Mouse (Mus musculus) kidney, embryonic 14.5 days (tissue): ENCODE measurements around the gene Smpdl3b. TPM values are rescaled to one million over a fixed set of nuclear protein-coding genes. Genes with fewer than 3 reads are reported as not detected.
"Not testable (repeated sequence)": the region's sequence is repeated elsewhere in the genome, so short reads cannot be mapped to it uniquely, and the experiment has no call there.

ENCODE experiments used
- ATAC-seq: fragments of 200-750 bp; cut with Nextera tagmentation; 2 replicates; pipeline ENCODE4 v1.8.0; 2017; ENCODE audit warnings: moderate number of reproducible peaks, mild to moderate bottlenecking, moderate TSS enrichment, moderate library complexity; ENCODE audit not compliant: low FRiP score, low TSS enrichment
- H3K27ac ChIP-seq: fragments of 300-500 bp; sonication (generic); 2 replicates; pipeline ENCODE4 v1.5.1; 2014; ENCODE audit warnings: low read depth, mild to moderate bottlenecking, low read length, moderate library complexity, mixed read lengths
- H3K27me3 ChIP-seq: fragments of 300-500 bp; sonication (generic); 2 replicates; pipeline ENCODE4 v1.6.1; 2014; ENCODE audit warnings: mild to moderate bottlenecking, low read length; ENCODE audit not compliant: control insufficient read depth, insufficient read depth
- H3K36me3 ChIP-seq: fragments of 300-500 bp; sonication (generic); 2 replicates; pipeline ENCODE4 v1.6.1; 2014; ENCODE audit warnings: low read length, mixed read lengths; ENCODE audit not compliant: control insufficient read depth, insufficient read depth
- H3K4me1 ChIP-seq: fragments of 300-500 bp; sonication (generic); 2 replicates; pipeline ENCODE4 v1.6.1; 2014; ENCODE audit warnings: low read length, mixed read lengths; ENCODE audit not compliant: control insufficient read depth, insufficient read depth
- H3K4me2 ChIP-seq: fragments of 300-500 bp; sonication (generic); replicated peaks from 2 replicates; pipeline ENCODE4 v1.6.1; 2014; ENCODE audit warnings: low read depth, mild to moderate bottlenecking, low read length
- H3K4me3 ChIP-seq: fragments of 300-500 bp; sonication (generic); 2 replicates; pipeline ENCODE4 v1.5.1; 2014; ENCODE audit warnings: mild to moderate bottlenecking, low read length
- H3K9ac ChIP-seq: fragments of 300-500 bp; sonication (generic); 2 replicates; pipeline ENCODE4 v1.6.1; 2014; ENCODE audit warnings: low read depth, mild to moderate bottlenecking, low read length, moderate library complexity
- H3K9me3 ChIP-seq: fragments of 300-500 bp; sonication (generic); 2 replicates; pipeline ENCODE4 v1.6.1; 2016; ENCODE audit warnings: low read length; ENCODE audit not compliant: control insufficient read depth
- WGBS: fragments of 180-500 bp; shearing (Covaris S2); extraction: QIAGEN DNeasy Blood & Tissue Kit; methylation state at CpG from one replicate; pipeline ENCODE4 v1.1.7; 2014; 5-methylcytosine and 5-hydroxymethylcytosine counted together
- polyA plus RNA-seq: library from polyadenylated mRNA; unstranded; fragments of >200 nt; fragmentation: Nextera tagmentation; extraction: Ambion mirVana; gene quantifications from 2 replicates; pipeline ENCODE4 v1.2.1, GENCODE M21; 2014

Smpdl3b gene
- polyA plus RNA-seq, 1 experiment from 2014 or later: 10.5 TPM

DNA sequence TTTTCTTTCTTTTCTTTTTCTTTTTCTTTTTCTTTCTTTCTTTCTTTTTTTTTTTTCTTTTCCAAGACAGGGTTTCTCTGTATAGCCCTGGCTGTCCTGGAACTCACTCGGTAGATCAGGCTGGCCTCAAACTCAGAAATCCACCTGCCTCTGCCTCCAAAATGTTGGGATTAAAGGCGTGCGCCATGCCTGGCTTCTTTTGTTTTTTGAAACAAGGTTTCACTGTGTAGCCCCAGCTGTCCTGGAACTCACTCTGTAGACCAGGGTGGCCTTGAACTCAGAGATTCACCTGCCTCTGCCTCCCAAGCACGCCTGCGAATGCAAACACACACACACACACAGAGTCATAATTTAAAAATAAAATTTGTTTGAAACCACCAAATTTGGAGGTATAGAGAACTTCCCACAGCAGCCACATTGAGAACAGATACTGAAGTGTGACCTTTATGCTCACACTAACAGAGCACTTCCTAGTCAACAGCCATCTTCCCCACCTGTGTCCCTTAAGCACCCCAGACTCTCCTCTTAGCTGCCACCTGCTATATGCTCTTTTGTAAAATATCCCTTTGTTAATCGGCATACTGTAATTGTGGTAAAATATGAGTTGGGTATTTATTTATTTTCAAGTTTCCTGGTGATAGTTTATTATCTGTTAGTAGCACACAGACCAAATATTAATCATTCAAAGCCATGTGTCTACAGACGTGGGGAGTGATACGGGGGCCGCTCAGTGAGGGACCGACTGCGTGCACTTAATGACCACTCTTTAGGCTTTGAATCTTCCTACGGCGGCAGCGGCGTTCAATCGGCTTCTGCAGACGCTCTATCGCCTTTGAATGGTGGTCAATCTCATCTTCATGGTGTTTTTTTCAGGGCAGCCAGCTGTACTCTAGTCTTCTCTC, 44.4 kb upstream of the Smpdl3b start:
- ATAC-seq: no peak
- WGBS: 88% methylated on average over 18 of the region's 18 CpGs
- no peak overlapping the region for H3K4me2 ChIP-seq

DNA sequence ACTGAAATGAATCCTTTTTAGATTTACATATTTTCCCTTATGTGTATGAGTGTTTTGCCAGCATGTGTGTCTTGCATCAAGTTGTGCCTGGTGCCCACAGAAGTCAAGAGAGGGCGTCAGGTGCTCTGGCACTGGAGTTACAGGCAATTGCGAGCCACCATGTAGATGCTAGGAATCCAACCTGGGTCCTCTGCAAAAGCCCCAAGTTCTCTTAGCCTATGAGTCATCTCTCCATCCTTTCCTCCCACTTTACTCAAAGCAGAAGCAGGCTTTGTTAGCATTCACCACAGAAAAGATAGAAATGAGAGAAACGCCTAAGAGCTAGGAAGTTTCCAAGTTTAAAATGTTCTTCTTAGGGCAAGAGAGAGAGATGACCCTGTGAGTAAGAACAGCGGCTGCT, 42.8 kb upstream of the Smpdl3b start:
- no peak overlapping the region for H3K27ac ChIP-seq
- H3K4me3 ChIP-seq: no peak overlapping the region
- H3K9ac ChIP-seq: no peak overlapping the region
- peaks cover 2% of the 10 kb centered on the region; the same call in 1 of the 2 replicates for H3K27me3 ChIP-seq
- H3K4me2 ChIP-seq: no peak overlapping the region
- WGBS: 87% methylated on average over 4 of the region's 4 CpGs
- no peaks in the 10 kb centered on the region for H3K36me3 ChIP-seq
- no peaks in the 10 kb centered on the region for H3K9me3 ChIP-seq
- ATAC-seq: no peak
- peaks cover 5% of the 10 kb centered on the region; the same call in 1 of the 2 replicates for H3K4me1 ChIP-seq

More for the DNA sequence above, 44.4 kb upstream of the Smpdl3b start:
- Histone ChIP-seq H3K4me3 (no peak overlapping the region), H3K36me3 (no peaks in the 10 kb centered on the region), H3K9ac (no peak overlapping the region), H3K9me3 (no peaks in the 10 kb centered on the region), H3K27me3 (no peaks in the 10 kb centered on the region), H3K27ac (no peak overlapping the region), H3K4me1 (no peaks in the 10 kb centered on the region)

DNA sequence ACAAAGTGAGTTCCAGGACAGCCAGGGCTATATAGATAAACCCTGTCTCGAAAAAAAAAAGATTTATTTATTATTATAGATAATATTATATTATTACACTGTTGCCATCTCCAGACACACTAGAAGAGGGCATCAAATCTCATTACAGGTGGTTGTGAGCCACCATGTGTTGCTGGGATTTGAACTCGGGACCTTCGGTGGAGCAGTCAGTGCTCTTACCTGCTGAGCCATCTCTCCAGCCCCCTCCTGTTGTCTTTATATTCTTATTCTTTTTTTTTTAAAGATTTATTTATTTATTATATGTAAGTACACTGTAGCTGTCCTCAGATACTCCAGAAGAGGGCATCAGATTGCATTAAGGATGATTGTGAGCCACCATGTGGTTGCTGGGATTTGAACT, 41.6 kb upstream of the Smpdl3b start:
- H3K9ac ChIP-seq, ATAC-seq, H3K27me3 ChIP-seq, H3K4me1 ChIP-seq, H3K27ac ChIP-seq, H3K9me3 ChIP-seq, H3K36me3 ChIP-seq, H3K4me2 ChIP-seq, H3K4me3 ChIP-seq: not testable (repeated sequence)
- WGBS: 81% methylated on average over 3 of the region's 3 CpGs

DNA sequence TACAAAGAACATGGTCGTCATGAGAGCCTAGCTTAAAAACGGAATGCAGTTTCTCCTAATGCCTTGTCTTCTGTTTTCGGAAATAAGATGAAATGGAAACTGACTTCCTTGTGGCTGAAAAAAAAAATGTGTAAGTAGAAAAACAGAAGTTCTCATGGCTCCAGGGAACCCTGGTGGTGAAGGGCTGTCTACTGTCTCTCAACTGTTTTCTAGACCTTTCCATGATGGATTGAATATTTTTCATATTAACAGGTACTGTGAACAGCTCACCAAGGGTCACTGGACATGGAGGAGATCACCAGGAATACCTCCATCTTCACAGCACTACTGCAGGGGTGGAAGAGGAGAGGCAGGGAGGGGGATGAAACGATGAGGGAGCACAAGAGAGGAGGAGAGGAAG, 41.0 kb upstream of the Smpdl3b start:
- H3K9me3 ChIP-seq: no peaks in the 10 kb centered on the region
- no peak overlapping the region for H3K9ac ChIP-seq
- H3K27ac ChIP-seq: no peak overlapping the region
- H3K27me3 ChIP-seq: peaks cover 4% of the 10 kb centered on the region; the same call in 1 of the 2 replicates
- no peak overlapping the region for H3K4me2 ChIP-seq
- WGBS: 66% methylated on average over 4 of the region's 4 CpGs
- ATAC-seq: no peak
- peaks cover 5% of the 10 kb centered on the region; the same call in 1 of the 2 replicates for H3K4me1 ChIP-seq
- no peak overlapping the region for H3K4me3 ChIP-seq
- H3K36me3 ChIP-seq: no peaks in the 10 kb centered on the region

DNA sequence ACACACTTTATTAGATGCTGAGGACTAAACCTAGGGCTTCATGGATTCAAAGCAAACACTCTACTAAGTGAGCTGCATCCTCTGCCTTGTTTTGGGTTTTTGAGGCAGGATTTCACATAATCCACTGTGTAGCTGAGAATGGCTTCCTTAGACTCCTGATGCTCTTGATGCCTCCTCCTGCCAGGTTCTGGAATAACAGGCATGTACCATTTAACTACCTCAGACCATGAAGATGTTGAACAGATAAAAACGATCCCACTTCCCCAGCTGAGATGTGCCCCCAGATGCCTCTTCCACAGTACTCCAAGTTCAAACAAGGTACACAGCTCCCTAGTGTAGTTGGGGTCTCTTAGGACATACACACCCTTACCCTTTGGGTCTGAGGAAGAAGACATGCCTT, 40.4 kb upstream of the Smpdl3b start:
- H3K4me2 ChIP-seq: no peak overlapping the region
- H3K4me1 ChIP-seq: peaks cover 5% of the 10 kb centered on the region; the same call in 1 of the 2 replicates
- WGBS: 76% methylated on average over 1 of the region's 1 CpGs
- no peaks in the 10 kb centered on the region for H3K9me3 ChIP-seq
- H3K4me3 ChIP-seq: no peak overlapping the region
- H3K27ac ChIP-seq: no peak overlapping the region
- no peaks in the 10 kb centered on the region for H3K36me3 ChIP-seq
- ATAC-seq: no peak
- H3K27me3 ChIP-seq: peaks cover 4% of the 10 kb centered on the region; the same call in 1 of the 2 replicates
- no peak overlapping the region for H3K9ac ChIP-seq

DNA sequence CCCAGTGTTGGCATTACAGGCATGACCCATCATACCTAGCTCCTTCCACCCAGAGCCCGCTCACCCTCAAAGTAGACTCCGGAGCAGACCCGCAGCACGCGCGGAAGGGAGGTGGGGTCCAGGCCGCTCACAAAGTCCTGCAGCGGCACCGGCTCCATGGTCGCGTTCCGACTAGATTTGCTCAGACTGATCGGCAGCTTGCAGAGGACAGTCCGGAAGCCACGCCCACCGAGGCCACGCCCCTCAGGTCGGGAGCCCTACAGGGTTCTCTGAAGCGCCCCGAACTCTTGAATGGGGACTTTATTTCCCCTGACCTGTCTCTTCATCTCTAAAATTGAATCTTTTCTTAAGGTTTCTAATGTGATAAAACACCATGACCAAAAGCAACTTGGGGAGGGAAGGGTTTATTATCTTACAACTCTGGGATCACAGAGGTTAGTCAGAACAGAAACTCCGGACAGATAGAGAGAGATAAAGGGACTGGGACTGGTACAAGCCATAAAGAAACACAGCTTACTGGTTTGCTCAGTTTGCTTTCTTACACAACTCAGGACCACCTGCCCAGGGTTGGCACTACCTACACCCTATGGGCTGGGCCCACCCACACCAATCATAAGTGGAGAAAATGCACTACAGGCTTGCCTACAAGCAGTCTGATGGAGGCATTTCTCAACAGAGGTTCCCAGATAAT, 39.3 kb upstream of the Smpdl3b start, which contains the start of gene Themis2:
Gene Themis2, minus strand, starts transcription at position 192 of the 691 bp plus-strand sequence.
- peaks cover 5% of the 10 kb centered on the region; the same call in 1 of the 2 replicates for H3K4me1 ChIP-seq
- no peaks in the 10 kb centered on the region for H3K9me3 ChIP-seq
- H3K36me3 ChIP-seq: no peaks in the 10 kb centered on the region
- H3K4me2 ChIP-seq: peak within 1 kb of the TSS; percentile 56
- peaks cover 4% of the 10 kb centered on the region; the same call in 1 of the 2 replicates for H3K27me3 ChIP-seq
- H3K4me3 ChIP-seq: peak within 1 kb of the TSS; percentile 35
- peak within 1 kb of the TSS; percentile 38; the same call in 1 of the 2 replicates for H3K9ac ChIP-seq
- WGBS: 3% methylated on average over 21 of the region's 21 CpGs
- ATAC-seq: peak; percentile 24; the same call in 1 of the 2 replicates
- no peak within 1 kb of the TSS for H3K27ac ChIP-seq

DNA sequence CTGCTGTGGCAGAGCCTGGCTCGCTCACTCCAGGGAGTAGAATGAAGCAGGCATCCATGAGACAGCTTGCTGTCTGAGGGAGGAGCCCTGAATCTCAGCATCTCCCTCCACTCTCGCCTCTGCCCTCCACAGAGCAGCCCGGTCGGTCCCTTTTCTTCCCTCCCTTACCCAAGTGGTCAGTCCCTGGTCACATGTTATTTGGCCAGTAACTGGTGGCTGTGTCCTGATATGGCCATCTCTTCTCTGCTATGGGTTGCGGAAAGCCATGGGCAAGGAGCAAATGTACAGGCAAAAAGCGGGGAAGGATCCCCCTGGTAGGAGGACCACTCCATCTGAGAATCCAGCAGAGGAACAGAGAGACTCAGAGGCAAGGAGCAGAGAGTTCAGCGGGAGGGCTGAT, 38.1 kb upstream of the Smpdl3b start:
- peaks cover 5% of the 10 kb centered on the region; the same call in 1 of the 2 replicates for H3K4me1 ChIP-seq
- no peak overlapping the region for H3K27ac ChIP-seq
- WGBS: 55% methylated on average over 7 of the region's 7 CpGs
- H3K9me3 ChIP-seq: no peaks in the 10 kb centered on the region
- peaks cover 4% of the 10 kb centered on the region; the same call in 1 of the 2 replicates for H3K27me3 ChIP-seq
- no peak overlapping the region for H3K4me3 ChIP-seq
- no peak for ATAC-seq
- H3K4me2 ChIP-seq: no peak overlapping the region
- H3K9ac ChIP-seq: no peak overlapping the region
- H3K36me3 ChIP-seq: no peaks in the 10 kb centered on the region

DNA sequence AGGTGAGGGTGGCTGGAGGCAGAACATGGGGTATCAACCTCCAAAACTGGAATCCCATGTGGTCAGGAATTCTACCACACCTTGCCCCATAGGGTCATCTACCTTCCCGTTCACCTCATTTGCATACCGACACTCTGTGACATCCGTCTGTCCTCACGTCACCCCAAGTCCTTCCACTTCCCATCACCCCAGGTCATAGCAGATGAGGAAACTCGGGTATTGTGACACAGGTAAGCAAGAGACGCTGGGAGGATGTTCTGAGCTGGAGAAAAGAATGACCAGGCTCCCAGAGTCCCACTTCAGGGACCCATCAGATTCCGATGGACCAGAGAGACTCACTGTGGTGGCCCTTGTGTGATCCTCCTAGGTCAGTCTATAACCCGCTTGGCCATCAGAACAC, 37.7 kb upstream of the Smpdl3b start:
- whole genome bisulfite sequencing: 65% methylated on average over 8 of the region's 8 CpGs
- peaks cover 4% of the 10 kb centered on the region; the same call in 1 of the 2 replicates for H3K27me3 ChIP-seq
- no peak overlapping the region for H3K27ac ChIP-seq
- no peak overlapping the region for H3K4me3 ChIP-seq
- H3K9ac ChIP-seq: no peak overlapping the region
- H3K4me1 ChIP-seq: peaks cover 5% of the 10 kb centered on the region; the same call in 1 of the 2 replicates
- H3K9me3 ChIP-seq: no peaks in the 10 kb centered on the region
- no peak for ATAC-seq
- no peaks in the 10 kb centered on the region for H3K36me3 ChIP-seq
- H3K4me2 ChIP-seq: no peak overlapping the region
